Mouse (Mus musculus) spleen, adult 18-20 months (tissue): Measurements from ENCODE around the gene Nedd8.

Experiments used
- DNase-seq, 2 experiments: peaks; one replicate each; pipeline ENCODE4 v3.0.0; 2022; ENCODE audit warnings: mixed read lengths in 2 of 2

Gene Nedd8

DNA sequence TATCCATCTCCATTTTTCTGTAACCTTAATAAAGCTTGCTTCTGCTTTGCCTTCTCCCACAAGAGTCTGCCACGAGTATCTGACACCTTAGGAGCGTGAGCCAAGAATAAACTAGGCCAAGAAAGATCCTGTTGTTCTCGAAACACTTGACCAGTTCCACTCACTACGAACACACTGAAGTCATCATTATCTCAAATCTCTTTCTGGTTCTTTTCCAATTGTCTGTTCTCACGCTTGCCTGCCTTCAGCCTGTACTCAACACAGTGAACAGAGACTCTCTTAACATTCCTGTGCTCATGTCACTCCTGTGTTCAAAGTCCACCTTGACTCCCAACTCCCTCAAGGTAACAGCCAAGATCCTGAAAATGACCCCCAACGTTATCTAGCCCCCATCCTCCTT lies 58.6 kb downstream of the Nedd8 start:
- no peak for DNase-seq
